Mouse (Mus musculus) c-Kit-positive CD71-positive TER-119-positive erythroid progenitor cells, embryonic 14.5 days (primary cell): Measurements from ENCODE around the gene Upf2.
"Not testable (repeated sequence)": the region's sequence is repeated elsewhere in the genome, so short reads cannot be mapped to it uniquely, and the experiment has no call there.

ENCODE experiments used
- DNase-seq: peaks from one replicate; pipeline ENCODE4 v3.0.0-alpha.2; 2013; ENCODE audit warnings: low spot score

The Upf2 gene

DNA sequence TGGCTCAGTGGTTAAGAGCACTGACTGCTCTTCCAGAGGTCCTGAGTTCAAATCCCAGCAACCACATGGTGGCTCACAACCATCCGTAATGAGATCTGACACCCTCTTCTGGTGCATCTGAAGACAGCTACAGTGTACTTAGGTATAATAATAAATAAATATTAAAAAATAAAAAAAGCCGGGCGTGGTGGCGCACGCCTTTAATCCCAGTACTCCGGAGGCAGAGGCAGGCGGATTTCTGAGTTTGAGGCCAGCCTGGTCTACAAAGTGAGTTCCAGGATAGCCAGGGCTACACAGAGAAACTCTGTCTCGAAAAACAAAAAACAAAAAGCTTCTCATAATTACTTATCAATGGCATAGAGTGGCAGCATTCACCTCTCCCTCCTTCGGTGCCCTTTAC lies 1.4 kb upstream of the Upf2 start:
- not testable (repeated sequence) for DNase-seq

- DNase-seq, result peak; percentile 39
Observed at GRCm38 (mm10) chr2:5950305-5950704, 964 bp upstream of the Upf2 start.

GRCm38 (mm10) chr2:5951621-5952211 lies 447 bp downstream of the Upf2 start:
- no peak for DNase-seq

DNA sequence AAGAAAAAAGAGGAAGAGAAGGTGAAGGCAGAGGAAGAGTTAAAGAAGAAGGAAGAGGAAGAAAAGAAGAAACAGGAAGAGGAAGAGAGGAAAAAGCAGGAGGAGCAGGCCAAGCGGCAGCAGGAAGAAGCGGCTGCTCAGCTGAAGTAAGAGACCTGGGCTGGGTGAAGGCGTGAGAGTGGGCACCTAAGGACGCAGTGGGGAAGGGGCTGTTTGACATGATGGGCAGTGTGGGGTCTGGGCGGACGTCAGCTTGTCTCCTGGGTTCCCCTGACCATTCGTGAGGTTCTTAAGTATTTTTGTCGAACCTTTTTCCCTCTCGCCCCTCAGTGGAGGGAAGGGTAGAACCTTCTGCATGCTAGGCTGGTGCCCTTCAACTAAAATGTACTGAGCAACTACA lies 6.4 kb downstream of the Upf2 start:
- no peak for DNase-seq

GRCm38 (mm10) chr2:5962265-5962664 lies 11.0 kb downstream of the Upf2 start:
- DNase-seq, result no peak

DNA sequence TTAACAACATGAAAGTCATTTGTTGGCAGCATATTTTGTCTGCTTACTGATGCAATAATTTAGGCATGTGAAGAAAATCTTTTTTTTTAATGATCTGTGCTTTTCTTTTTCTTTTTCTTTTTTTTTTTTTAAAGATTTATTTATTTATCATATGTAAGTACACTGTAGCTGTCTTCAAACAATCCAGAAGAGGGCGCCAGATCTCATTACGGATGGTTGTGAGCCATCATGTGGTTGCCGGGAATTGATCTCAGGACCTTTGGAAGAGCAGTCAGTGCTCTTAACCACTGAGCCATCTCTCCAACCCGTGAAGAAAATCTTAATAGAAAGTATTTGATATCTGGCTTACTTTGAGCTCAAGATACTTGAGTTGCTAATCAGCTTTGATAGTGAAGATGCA lies 12.5 kb downstream of the Upf2 start:
- not testable (repeated sequence) for DNase-seq

- no peak for DNase-seq
Observed at GRCm38 (mm10) chr2:5965972-5966371, 14.7 kb downstream of the Upf2 start.

DNA sequence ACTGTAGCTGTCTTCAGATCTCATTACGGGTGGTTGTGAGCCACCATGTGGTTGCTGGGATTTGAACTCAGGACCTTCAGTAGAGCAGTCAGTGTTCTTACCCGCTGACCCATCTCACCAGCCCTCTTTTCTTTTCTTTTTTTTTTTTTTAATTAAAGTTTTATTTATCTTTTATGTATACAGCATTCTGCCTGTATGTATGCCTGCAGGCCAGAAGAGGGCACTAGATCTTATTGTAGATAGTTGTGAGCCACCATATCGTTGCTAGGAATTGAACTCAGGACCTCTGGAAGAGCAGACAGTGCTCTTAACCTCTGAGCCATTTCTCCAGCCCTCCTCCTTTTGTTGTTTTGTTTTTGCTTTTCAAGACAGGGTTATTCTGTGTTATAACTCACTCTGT lies 19.4 kb downstream of the Upf2 start:
- not testable (repeated sequence) for DNase-seq

DNA sequence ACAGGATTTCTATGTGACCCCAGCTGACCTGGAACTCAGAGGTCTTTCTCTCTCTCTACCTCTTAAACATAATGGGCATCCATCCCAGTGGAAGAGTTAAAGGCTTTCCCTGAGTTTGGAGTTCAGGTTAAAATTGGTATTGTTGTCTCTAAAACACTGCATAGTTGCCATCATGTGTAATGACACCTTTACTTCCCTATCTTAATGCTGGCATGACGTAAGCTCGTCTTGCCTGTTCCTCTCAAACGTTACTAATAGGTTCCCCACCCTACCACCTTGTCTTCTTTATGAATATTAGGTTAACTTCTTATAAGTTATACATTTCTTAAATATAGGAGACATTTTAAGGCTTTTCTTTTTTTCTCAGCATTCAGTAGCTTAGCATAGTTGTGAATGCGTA lies 26.3 kb downstream of the Upf2 start:
- DNase-seq, result no peak

- DNase-seq, result peak; percentile 55
Observed at GRCm38 (mm10) chr2:5995538-5995937, 44.3 kb downstream of the Upf2 start.

DNA sequence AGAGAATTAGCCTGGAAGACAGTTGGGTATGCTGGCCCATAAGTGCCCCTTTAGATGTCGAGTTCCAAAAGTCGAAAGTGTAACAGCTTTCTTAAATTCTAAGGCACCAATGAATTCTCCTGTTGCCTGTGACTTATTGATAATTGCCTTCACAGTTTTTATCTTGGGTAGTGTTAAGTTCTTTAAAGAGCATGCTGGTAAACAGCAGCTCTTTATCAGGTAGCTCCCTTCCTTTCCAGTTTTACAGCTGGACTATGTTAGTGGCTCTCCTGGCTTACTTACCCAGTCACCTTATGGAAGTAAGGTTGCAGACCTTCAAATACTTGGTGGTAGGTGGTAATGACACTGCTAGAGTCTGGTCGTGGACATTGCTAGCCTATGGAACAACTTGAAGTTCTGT lies 52.7 kb downstream of the Upf2 start:
- DNase-seq, result peak; percentile 34

DNA sequence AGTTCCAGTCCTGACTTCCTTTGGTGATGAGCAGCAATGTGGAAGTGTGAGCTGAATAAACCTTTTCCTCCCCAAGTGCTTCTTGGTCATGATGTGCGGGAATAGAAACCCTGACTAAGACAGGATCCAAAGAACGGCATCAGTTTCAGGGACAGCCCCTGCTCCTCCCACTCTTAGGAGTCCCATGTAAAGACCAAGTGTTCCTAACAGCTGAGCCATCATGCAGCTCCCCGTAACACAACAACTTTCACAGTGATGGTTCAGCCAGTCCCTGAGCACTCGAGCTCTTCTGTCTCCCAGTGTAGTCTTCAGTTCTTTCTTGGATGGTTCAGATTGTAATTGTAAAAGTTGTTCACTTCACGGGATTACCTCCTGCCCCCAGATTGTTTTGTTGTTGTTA lies 63.3 kb downstream of the Upf2 start:
- no peak for DNase-seq

DNA sequence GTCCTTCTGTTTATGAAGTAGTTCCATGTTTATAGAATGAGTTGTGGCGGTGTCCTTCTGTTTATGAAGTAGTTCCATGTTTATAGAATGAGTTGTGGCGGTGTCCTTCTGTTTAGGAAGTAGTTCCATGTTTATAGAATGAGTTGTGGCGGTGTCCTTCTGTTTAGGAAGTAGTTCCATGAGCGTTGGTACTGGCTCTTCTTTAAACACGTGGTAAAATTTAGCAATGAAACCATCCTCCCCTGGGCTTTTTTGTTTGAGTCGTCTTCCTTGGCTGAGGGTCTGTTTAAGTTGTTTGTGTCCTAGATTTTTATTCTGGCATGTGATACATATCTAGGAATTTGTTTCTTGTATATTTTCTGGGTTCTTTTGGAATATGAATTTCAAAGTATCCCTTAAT lies 63.9 kb downstream of the Upf2 start:
- not testable (repeated sequence) for DNase-seq

DNA sequence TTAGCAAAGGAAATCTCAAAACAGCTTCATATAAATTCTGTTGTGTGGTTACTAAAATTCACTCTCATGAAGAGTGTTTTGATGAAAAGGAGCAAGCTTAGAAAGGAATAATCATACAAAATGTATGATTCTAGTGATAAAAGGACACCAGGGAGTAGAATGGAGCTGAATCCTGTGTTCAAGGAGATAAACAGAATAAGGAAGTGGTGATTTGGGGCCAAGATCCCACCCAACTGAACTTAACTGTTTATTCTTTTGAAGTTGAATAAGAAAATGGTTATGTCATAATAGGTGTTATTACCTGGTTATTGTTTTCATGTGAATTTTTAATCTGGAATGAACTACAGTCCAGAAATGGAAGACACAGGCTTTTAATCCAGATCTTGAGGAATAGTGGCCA lies 69.3 kb downstream of the Upf2 start:
- DNase-seq, result no peak

DNA sequence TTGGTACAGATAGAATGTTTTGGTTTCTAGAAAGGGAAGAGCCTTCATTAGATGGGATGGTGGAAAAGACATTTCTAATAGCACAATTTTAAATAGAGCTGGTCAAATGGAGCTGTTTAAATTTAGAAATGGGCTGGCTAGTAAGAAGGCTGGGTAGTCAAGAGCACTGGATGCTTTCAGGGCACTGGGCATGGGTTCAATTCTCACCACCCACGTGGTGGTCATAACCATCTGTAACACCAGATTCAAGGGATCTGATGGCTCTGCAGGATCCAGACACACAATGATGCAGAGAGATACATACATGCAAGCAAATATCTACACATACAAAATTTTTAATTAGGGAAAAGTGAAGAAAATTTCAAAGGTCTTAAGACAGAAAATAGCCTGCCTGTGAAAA lies 91.4 kb downstream of the Upf2 start:
- DNase-seq, result no peak

- DNase-seq, result no peak
Observed at GRCm38 (mm10) chr2:6046796-6047195, 95.5 kb downstream of the Upf2 start.

GRCm38 (mm10) chr2:6048570-6048969 lies 97.3 kb downstream of the Upf2 start:
- no peak for DNase-seq

DNA sequence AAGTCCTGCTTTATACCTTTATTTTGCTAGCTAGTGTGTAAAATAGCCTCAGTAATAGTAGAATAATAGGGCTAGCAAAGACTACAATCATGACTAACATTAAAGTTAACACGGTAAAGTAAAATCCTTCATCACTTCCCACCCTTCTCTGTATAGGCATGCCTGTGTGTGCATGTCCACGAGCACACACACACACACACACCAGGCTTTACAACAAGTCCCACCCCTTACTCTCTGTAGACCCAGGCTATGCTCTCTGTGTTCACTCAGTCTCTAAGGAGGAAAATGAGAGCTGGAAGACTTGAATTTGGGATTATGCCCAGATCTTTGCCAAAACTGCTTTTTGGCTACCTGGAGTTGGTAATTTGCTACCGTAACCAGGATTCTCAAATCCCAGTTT lies 97.7 kb downstream of the Upf2 start:
- no peak for DNase-seq

- no peak for DNase-seq
Observed at GRCm38 (mm10) chr2:6055466-6055865, 104.2 kb downstream of the Upf2 start.

DNA sequence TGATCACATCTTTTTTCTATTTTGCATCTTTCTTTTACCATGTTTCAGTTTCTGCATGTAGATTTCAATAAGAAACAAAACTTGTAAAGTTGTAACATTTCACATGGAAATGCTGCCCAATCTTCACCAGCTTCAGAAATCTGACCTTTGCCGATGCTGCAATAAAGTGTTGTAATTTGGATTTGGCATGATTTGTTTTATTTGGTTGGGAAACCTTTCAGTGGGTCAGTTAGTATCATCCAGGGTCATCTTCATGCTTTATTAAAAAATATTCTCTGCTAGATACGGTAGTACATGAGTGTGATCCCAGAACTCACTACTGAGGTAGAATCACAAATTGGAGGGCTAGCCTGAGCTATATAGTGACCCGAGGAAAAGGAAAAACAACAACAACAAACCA lies 105.2 kb downstream of the Upf2 start:
- no peak for DNase-seq

DNA sequence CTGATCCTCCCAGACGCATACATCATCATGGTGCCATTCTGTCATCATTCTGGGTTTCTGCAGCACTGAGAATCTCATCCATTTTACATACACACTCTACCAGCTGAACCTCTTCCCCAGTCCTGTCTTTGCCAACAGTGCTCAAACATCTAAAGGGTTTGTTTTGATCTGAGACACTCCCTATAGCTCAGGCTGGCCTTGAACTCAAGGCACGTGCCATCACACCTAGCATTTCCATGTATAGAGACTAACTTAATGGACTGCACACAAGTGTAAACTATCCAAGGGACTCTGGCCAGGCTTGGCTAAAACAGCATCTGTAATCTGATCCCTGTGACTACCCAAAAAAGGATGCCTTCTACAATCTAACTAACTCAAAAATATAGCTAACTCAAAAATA lies 108.0 kb downstream of the Upf2 start:
- no peak for DNase-seq

DNA sequence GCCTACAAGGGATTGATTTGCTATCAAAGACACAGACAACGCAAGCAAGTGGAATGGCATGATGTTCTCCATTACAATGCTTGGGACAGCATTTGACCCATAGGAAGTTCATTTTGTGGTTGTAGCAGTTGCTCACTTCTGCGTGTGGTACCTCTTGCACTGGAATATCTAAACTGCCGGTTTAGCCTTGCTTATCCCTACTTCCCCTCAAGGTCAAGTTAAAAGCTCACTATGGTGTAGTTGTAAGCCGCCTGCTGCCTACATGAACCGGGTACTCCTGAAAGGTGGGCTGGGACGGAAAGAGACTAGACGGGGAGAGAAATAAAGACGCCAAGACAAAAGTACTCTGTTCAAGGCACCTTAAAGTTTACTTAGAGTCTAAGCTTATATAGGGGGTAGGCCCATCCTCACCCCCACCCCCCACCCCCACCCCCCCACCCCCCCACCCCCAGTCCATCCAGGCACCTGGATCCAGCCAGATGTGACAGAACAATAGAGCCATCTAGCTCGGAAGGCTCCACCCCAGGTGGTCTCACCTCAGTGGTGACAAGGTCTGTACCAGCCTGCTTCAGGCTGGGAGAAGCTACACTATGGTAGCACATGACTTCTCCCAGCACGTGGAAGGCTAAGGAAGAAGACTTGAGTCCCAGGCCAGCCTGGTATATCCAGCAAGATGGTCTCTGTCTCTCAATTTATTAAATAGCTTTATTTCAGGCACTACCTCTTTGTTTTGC lies 109.0 kb downstream of the Upf2 start:
- no peak for DNase-seq

DNA sequence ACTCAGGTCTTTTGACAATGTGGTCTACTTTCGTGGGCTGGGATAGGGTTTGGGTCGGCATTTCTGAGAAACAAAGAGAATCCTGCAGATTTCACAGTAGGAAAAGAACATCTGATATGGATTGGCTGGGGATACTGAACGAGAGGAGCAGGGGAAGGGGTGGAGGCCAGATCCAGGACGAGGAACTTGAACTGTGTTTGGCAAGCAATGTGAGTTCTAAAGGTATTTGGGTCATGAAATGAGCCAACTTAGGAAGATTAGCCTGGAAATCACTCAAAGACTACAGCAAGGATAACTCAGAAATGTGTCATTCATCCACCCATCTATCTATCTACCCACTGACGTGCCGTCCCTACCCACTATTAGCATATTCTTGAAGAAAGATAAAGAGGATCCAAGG lies 116.1 kb downstream of the Upf2 start:
- DNase-seq, result no peak

GRCm38 (mm10) chr2:6070925-6071324 lies 119.7 kb downstream of the Upf2 start:
- DNase-seq, result no peak
